Mouse (Mus musculus) cerebellum, adult 2 months (tissue): Measurements from ENCODE around the gene Slc16a13. TPM values are rescaled to one million over a fixed set of nuclear protein-coding genes. Genes with fewer than 3 reads are reported as not detected.
A peak's percentile ranks its signal among the peaks of the same experiment; 100 is the strongest.
"Not testable (repeated sequence)": the region's sequence is repeated elsewhere in the genome, so short reads cannot be mapped to it uniquely, and the experiment has no call there.

ENCODE experiments used
- DNase-seq, 2 experiments: peaks; one replicate each; pipeline ENCODE4 v3.0.0; 2021
- H3K27ac ChIP-seq: fragments of 200-500 bp; 2 replicates; pipeline ENCODE4 v1.5.1; 2012; ENCODE audit warnings: low read length, control low read depth, inconsistent platforms; ENCODE audit not compliant: insufficient read depth
- H3K27me3 ChIP-seq: fragments of 200-500 bp; 2 replicates; pipeline ENCODE4 v1.6.1; 2012; ENCODE audit warnings: inconsistent platforms, mild to moderate bottlenecking, low read length, moderate library complexity; ENCODE audit not compliant: control insufficient read depth, insufficient read depth
- H3K4me1 ChIP-seq: fragments of 200-500 bp; 2 replicates; pipeline ENCODE4 v1.6.1; 2011; ENCODE audit warnings: low read length; ENCODE audit not compliant: control insufficient read depth, insufficient read depth
- H3K4me3 ChIP-seq: fragments of 200-500 bp; replicated peaks from 2 replicates; pipeline ENCODE3; 2011; ENCODE audit warnings: mild to moderate bottlenecking, low read depth, low read length, control low read depth; ENCODE audit not compliant: insufficient read depth
- CTCF ChIP-seq: fragments of 200-500 bp; IDR thresholded peaks from 2 replicates; pipeline ENCODE4 v1.5.1; 2011; ENCODE audit warnings: low read depth, mild to moderate bottlenecking, control low read depth, low read length, moderate library complexity, borderline replicate concordance; ENCODE audit not compliant: insufficient read depth
- POLR2A ChIP-seq: fragments of 200-500 bp; IDR thresholded peaks from 2 replicates; pipeline ENCODE4 v1.6.1; 2011; ENCODE audit warnings: low read length, control low read depth, borderline replicate concordance; ENCODE audit not compliant: insufficient read depth
- WGBS: fragments of 180-500 bp; shearing (Covaris S2); methylation state at CpG from one replicate; pipeline ENCODE4 v1.1.7; 2018; 5-methylcytosine and 5-hydroxymethylcytosine counted together
- polyA plus RNA-seq: library from polyadenylated mRNA; depleted of rRNA; stranded (reverse); fragments of >200 nt; gene quantifications from 2 replicates; pipeline ENCODE4 v1.2.3, GENCODE M21; 2012; rRNA removed

The Slc16a13 gene
- polyA plus RNA-seq, 1 experiment = 8.8 TPM

DNA sequence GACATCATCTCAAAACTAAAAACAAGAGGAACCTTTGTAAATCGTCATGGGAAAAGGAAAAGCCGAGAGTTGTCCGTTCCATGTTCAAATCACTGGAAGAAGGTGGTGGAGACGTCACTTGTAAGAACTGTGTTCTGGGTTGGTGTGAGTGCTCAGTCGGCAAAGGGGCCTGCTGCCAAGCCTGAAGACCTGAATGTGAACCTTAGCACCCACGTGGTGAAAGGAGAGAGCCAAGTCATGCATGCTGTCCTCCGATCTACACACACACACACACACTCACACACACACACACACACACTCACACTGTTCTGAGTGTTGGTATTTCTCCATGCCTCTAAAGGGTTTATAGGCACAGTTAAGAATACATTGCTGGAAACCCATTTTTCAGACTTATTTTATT is 49.7 kb downstream of the Slc16a13 start:
- TF ChIP-seq POLR2A (no peak), CTCF (no peak)
- H3K27me3 ChIP-seq = no peaks in the 10 kb centered on the region
- H3K27ac ChIP-seq = no peak overlapping the region
- no peak for DNase-seq
- H3K4me3 ChIP-seq = no peak overlapping the region
- H3K4me1 ChIP-seq = peaks cover 4% of the 10 kb centered on the region; the same call in 1 of the 2 replicates
- 56% methylated on average over 7 of the region's 7 CpGs for WGBS

GRCm38 (mm10) chr11:70170291-70170690 is 50.6 kb downstream of the Slc16a13 start:
- TF ChIP-seq CTCF (no peak), POLR2A (no peak)
- peak; percentile 52 to 71 for DNase-seq
- no peak overlapping the region for H3K27ac ChIP-seq
- H3K4me1 ChIP-seq = peaks cover 4% of the 10 kb centered on the region; the same call in 1 of the 2 replicates
- H3K27me3 ChIP-seq = no peaks in the 10 kb centered on the region
- peak overlapping the region; percentile 5 for H3K4me3 ChIP-seq
- 25% methylated on average over 7 of the region's 7 CpGs for WGBS

DNA sequence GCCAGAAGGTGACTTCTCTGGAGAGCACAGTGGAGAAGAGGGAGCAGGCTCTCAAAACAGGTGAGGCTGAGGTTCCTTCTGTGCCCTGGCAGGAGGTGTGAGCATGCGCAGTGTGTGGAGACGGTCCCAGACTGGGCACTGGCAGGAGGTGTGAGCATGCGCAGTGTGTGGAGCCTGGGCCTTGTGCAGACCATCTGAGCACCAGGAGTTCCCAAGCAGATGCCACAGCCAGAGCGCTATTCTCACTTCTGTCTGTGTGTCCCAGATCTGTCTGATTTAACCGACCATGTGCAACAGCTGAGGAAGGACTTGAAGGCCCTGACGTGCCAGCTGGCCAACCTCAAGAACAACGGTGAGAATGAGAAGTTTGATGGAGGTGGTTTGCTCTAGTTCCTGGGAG is 51.4 kb downstream of the Slc16a13 start:
- not testable (repeated sequence) for H3K4me1 ChIP-seq, H3K27ac ChIP-seq, H3K27me3 ChIP-seq, H3K4me3 ChIP-seq
- 53% methylated on average over 7 of the region's 7 CpGs for WGBS
- peak; percentile 51 to 64 for DNase-seq

DNA sequence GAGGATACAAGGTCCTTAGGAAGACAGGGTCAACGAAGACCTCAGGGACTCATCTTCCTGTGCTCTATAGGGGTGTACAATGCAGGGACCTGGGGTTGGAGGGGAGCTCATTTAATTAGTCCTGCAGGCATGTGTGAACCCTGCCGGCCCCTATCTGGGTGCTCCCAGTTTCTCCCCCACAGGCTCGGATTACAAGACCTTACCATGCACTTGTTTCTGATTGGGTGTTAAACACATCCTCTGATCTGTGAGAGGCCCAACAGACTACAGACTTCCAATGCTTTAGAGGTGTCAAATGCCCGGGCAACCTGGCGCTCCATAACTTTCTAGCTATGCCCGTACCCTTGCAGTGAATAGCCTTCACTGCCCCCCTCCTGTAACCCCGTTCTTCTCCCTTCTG is 52.7 kb downstream of the Slc16a13 start:
- H3K27ac ChIP-seq = no peak overlapping the region
- no peak overlapping the region for H3K4me3 ChIP-seq
- no peak for TF ChIP-seq POLR2A
- no peak for TF ChIP-seq CTCF
- WGBS = 80% methylated on average over 7 of the region's 7 CpGs
- peaks cover 4% of the 10 kb centered on the region; the same call in 1 of the 2 replicates for H3K4me1 ChIP-seq
- no peaks in the 10 kb centered on the region for H3K27me3 ChIP-seq
- DNase-seq = no peak

Other genes starting within 250 kb of the Slc16a13 start
- 93.9 and 108 TPM in 2 replicates for gene Ctdnep1, start 239.9 kb downstream of the Slc16a13 start, polyA plus RNA-seq
- 106 and 109 TPM in 2 replicates for gene Elp5, start 238.5 kb downstream of the Slc16a13 start, polyA plus RNA-seq
- 344 and 366 TPM in 2 replicates for gene Gabarap, start 229.9 kb downstream of the Slc16a13 start, polyA plus RNA-seq
- gene Phf23, start 225.3 kb downstream of the Slc16a13 start, polyA plus RNA-seq = 41.8 and 44.4 TPM in 2 replicates
- gene Dvl2, start 220.5 kb downstream of the Slc16a13 start, polyA plus RNA-seq = 27.2 and 28.9 TPM in 2 replicates
- gene Acadvl, start 205.7 kb downstream of the Slc16a13 start, polyA plus RNA-seq = 104 and 112 TPM in 2 replicates
- 352 and 374 TPM in 2 replicates for gene Dlg4, start 204.1 kb downstream of the Slc16a13 start, polyA plus RNA-seq
- 13.8 and 17.1 TPM in 2 replicates for gene Asgr1, start 167.0 kb downstream of the Slc16a13 start, polyA plus RNA-seq
- gene Asgr2, start 128.4 kb downstream of the Slc16a13 start, polyA plus RNA-seq = 0.11 and 0.17 TPM in 2 replicates
- gene Mgl2, start 90.7 kb downstream of the Slc16a13 start, polyA plus RNA-seq = 2.4 and 2.5 TPM in 2 replicates
- gene Clec10a, start 64.9 kb downstream of the Slc16a13 start, polyA plus RNA-seq = 1.2 and 1.4 TPM in 2 replicates
- 209 and 244 TPM in 2 replicates for gene Slc16a11, start 8.3 kb downstream of the Slc16a13 start, polyA plus RNA-seq
- gene Bcl6b, start 8.7 kb upstream of the Slc16a13 start, polyA plus RNA-seq = 1.1 and 1.4 TPM in 2 replicates
- gene 0610010K14Rik, start 16.9 kb upstream of the Slc16a13 start, polyA plus RNA-seq = 94.0 and 96.5 TPM in 2 replicates
- gene Gm21988, start 18.8 kb upstream of the Slc16a13 start, polyA plus RNA-seq = 9.7 and 10.3 TPM in 2 replicates
- 359 TPM in 2 replicates for gene Rnasek, start 18.8 kb upstream of the Slc16a13 start, polyA plus RNA-seq
- gene Alox12, start 34.3 kb upstream of the Slc16a13 start, polyA plus RNA-seq = 1.1 and 1.2 TPM in 2 replicates
- not detected in 2 replicates for gene Alox12e, start 101.6 kb upstream of the Slc16a13 start, polyA plus RNA-seq
- 0.05 TPM in 1 of 2 replicates, not detected in the other for gene Alox15, start 131.0 kb upstream of the Slc16a13 start, polyA plus RNA-seq
- gene Pelp1, start 189.0 kb upstream of the Slc16a13 start, polyA plus RNA-seq = 18.3 and 20.1 TPM in 2 replicates
- gene Arrb2, start 211.6 kb upstream of the Slc16a13 start, polyA plus RNA-seq = 70.5 and 79.7 TPM in 2 replicates
- 20.4 and 20.5 TPM in 2 replicates for gene Med11, start 230.9 kb upstream of the Slc16a13 start, polyA plus RNA-seq
- 0.21 and 0.25 TPM in 2 replicates for gene Zmynd15, start 238.4 kb upstream of the Slc16a13 start, polyA plus RNA-seq
- gene Cxcl16, start 238.9 kb upstream of the Slc16a13 start, polyA plus RNA-seq = 1.8 and 2.6 TPM in 2 replicates